Mouse (Mus musculus) liver, embryonic 14.5 days (tissue): ENCODE measurements around the gene Hsd17b6. TPM values are rescaled to one million over a fixed set of nuclear protein-coding genes. Genes with fewer than 3 reads are reported as not detected.

ENCODE experiments used
- ATAC-seq: fragments of 200-750 bp; cut with Nextera tagmentation; 2 replicates; pipeline ENCODE4 v1.8.0; 2017; ENCODE audit warnings: moderate number of reproducible peaks, mild to moderate bottlenecking, moderate library complexity; ENCODE audit not compliant: insufficient read depth
- DNase-seq, 3 experiments: peaks; one replicate each; pipeline ENCODE4 v3.0.0-alpha.2; 2012 to 2013; ENCODE audit warnings: low read depth in 3 of 3, low spot score in 3 of 3
- H3K27ac ChIP-seq: fragments of 300-500 bp; sonication (generic); 2 replicates; pipeline ENCODE4 v1.5.1; 2014; ENCODE audit warnings: moderate library complexity, mild to moderate bottlenecking, control low read depth, inconsistent platforms
- H3K27me3 ChIP-seq: fragments of 300-500 bp; sonication (generic); 2 replicates; pipeline ENCODE4 v1.6.1; 2014; ENCODE audit warnings: mild to moderate bottlenecking, low read length, moderate library complexity; ENCODE audit not compliant: control insufficient read depth, insufficient read depth
- H3K36me3 ChIP-seq: fragments of 300-500 bp; sonication (generic); replicated peaks from 2 replicates; pipeline ENCODE4 v1.6.1; 2014; ENCODE audit warnings: low read depth; ENCODE audit not compliant: control insufficient read depth, insufficient read depth
- H3K4me1 ChIP-seq, 2 experiments: fragments of 200-500 bp in 1 of 2; fragments of 300-500 bp in 1 of 2; sonication (generic) in 1 of 2; replicated peaks; 2 replicates each; pipeline ENCODE4 v1.6.1; 2012 to 2014; ENCODE audit warnings: antibody characterized with exemption in 1 of 2, inconsistent platforms in 1 of 2, low read length in 1 of 2; ENCODE audit not compliant: control insufficient read depth in 2 of 2, insufficient read depth in 2 of 2
- H3K4me2 ChIP-seq: fragments of 300-500 bp; sonication (generic); 2 replicates; pipeline ENCODE4 v1.6.1; 2014; ENCODE audit warnings: low read depth, mild to moderate bottlenecking, control low read depth, moderate library complexity
- H3K4me3 ChIP-seq, 2 experiments: fragments of 200-500 bp in 1 of 2; fragments of 300-500 bp in 1 of 2; sonication (generic) in 1 of 2; 2 replicates each; pipeline ENCODE4 v1.5.1; 2012 to 2014; ENCODE audit warnings: low read depth in 2 of 2, low read length in 2 of 2, mild to moderate bottlenecking in 2 of 2, control low read depth in 1 of 2, inconsistent platforms in 1 of 2, moderate library complexity in 1 of 2; ENCODE audit not compliant: insufficient read depth in 1 of 2
- H3K9ac ChIP-seq: fragments of 300-500 bp; sonication (generic); replicated peaks from 2 replicates; pipeline ENCODE4 v1.6.1; 2014; ENCODE audit warnings: mild to moderate bottlenecking, control low read depth, moderate library complexity
- H3K9me3 ChIP-seq: fragments of 300-500 bp; sonication (generic); 2 replicates; pipeline ENCODE4 v1.6.1; 2016; ENCODE audit warnings: low read length, mixed read lengths; ENCODE audit not compliant: control insufficient read depth
- CTCF ChIP-seq: IDR thresholded peaks from 2 replicates; pipeline ENCODE4 v1.5.1; 2016; ENCODE audit warnings: antibody characterized with exemption, low read depth, control low read depth
- EP300 ChIP-seq: IDR thresholded peaks from 2 replicates; pipeline ENCODE4 v1.6.1; 2016; ENCODE audit warnings: antibody characterized with exemption, low read depth
- WGBS: fragments of 180-500 bp; shearing (Covaris S2); extraction: QIAGEN DNeasy Blood & Tissue Kit; methylation state at CpG from one replicate; pipeline ENCODE4 v1.1.7; 2014; ENCODE audit not compliant: insufficient replicate concordance; 5-methylcytosine and 5-hydroxymethylcytosine counted together
- polyA plus RNA-seq, 2 experiments: library from polyadenylated mRNA; depleted of rRNA in 1 of 2; stranded (reverse) in 1 of 2; unstranded in 1 of 2; fragments of >200 nt; fragmentation: Nextera tagmentation in 1 of 2; extraction: Ambion mirVana in 1 of 2; gene quantifications; 2 replicates each; pipeline versions ENCODE4 v1.2.1 to v1.2.3; 2012 to 2014

Hsd17b6 gene
- polyA plus RNA-seq, 2 experiments = not detected

- H3K4me1 ChIP-seq = peaks cover 0 to 10% of the 10 kb centered on the region in 2 experiments; a peak in 3 of 4 replicates
- H3K27me3 ChIP-seq = no peaks in the 10 kb centered on the region
- TF ChIP-seq EP300 (no peak), CTCF (peak; percentile 18; the same call in 1 of the 2 replicates)
- no peak overlapping the region for H3K4me3 ChIP-seq
- H3K36me3 ChIP-seq = no peaks in the 10 kb centered on the region
- H3K4me2 ChIP-seq = no peak overlapping the region
- ATAC-seq (no peak), DNase-seq (no peak)
- no peaks in the 10 kb centered on the region for H3K9me3 ChIP-seq
- no peak overlapping the region for H3K27ac ChIP-seq
- no peak overlapping the region for H3K9ac ChIP-seq
- WGBS = 39% methylated on average over 3 of the region's 3 CpGs
Measured at GRCm38 (mm10) chr10:127971135-127971534, 36.3 kb downstream of the Hsd17b6 start.

GRCm38 (mm10) chr10:127970359-127970831, 37.0 kb downstream of the Hsd17b6 start:
- no peaks in the 10 kb centered on the region for H3K27me3 ChIP-seq
- no peak for TF ChIP-seq EP300
- H3K9ac ChIP-seq = no peak overlapping the region
- H3K36me3 ChIP-seq = no peaks in the 10 kb centered on the region
- ATAC-seq = no peak
- WGBS = 61% methylated on average over 3 of the region's 3 CpGs
- no peak overlapping the region for H3K4me3 ChIP-seq
- peaks cover 0 to 13% of the 10 kb centered on the region in 2 experiments; a peak in 3 of 4 replicates for H3K4me1 ChIP-seq
- DNase-seq = no peak
- no peak overlapping the region for H3K27ac ChIP-seq
- H3K4me2 ChIP-seq = no peak overlapping the region
- H3K9me3 ChIP-seq = no peaks in the 10 kb centered on the region

GRCm38 (mm10) chr10:127969820-127970219, 37.6 kb downstream of the Hsd17b6 start:
- TF ChIP-seq CTCF (no peak), EP300 (no peak)
- no peak overlapping the region for H3K4me3 ChIP-seq
- H3K9me3 ChIP-seq = no peaks in the 10 kb centered on the region
- H3K36me3 ChIP-seq = no peaks in the 10 kb centered on the region
- H3K27me3 ChIP-seq = no peaks in the 10 kb centered on the region
- WGBS = 12% methylated on average over 4 of the region's 4 CpGs
- no peak for ATAC-seq
- peaks cover 0 to 13% of the 10 kb centered on the region in 2 experiments; a peak in 3 of 4 replicates for H3K4me1 ChIP-seq
- no peak overlapping the region for H3K4me2 ChIP-seq
- DNase-seq = peak in 2 of 3 experiments; percentile 13 to 18
- no peak overlapping the region for H3K27ac ChIP-seq
- no peak overlapping the region for H3K9ac ChIP-seq

- 0 out of 2 replicates have a peak, but pooled peaks have one; percentile 41 for ATAC-seq
- Histone ChIP-seq H3K36me3 (no peaks in the 10 kb centered on the region), H3K27me3 (no peaks in the 10 kb centered on the region), H3K4me3 (no peak overlapping the region), H3K4me1 (peaks cover 0 to 13% of the 10 kb centered on the region in 2 experiments; a peak in 3 of 4 replicates), H3K9me3 (no peaks in the 10 kb centered on the region), H3K9ac (no peak overlapping the region), H3K4me2 (no peak overlapping the region), H3K27ac (no peak overlapping the region)
- no peak for DNase-seq
- WGBS = 57% methylated on average over 6 of the region's 6 CpGs
- TF ChIP-seq CTCF = no peak
- TF ChIP-seq EP300 = no peak
Measured at GRCm38 (mm10) chr10:127966506-127966905, 40.9 kb downstream of the Hsd17b6 start.

- H3K27ac ChIP-seq = no peak overlapping the region
Measured at GRCm38 (mm10) chr10:127964004-127964403, 43.4 kb downstream of the Hsd17b6 start.

More at GRCm38 (mm10) chr10:127964004-127964403, 43.4 kb downstream of the Hsd17b6 start:
- H3K4me2 ChIP-seq = no peak overlapping the region
- H3K4me1 ChIP-seq = peaks cover 0 to 3% of the 10 kb centered on the region in 2 experiments; a peak in 1 of 4 replicates
- no peaks in the 10 kb centered on the region for H3K36me3 ChIP-seq
- 37% methylated on average over 3 of the region's 3 CpGs for whole genome bisulfite sequencing
- no peaks in the 10 kb centered on the region for H3K9me3 ChIP-seq
- TF ChIP-seq EP300 (no peak), CTCF (no peak)
- no peak for DNase-seq
- H3K9ac ChIP-seq = no peak overlapping the region
- no peaks in the 10 kb centered on the region for H3K27me3 ChIP-seq
- no peak overlapping the region for H3K4me3 ChIP-seq
- ATAC-seq = no peak
